Mouse (Mus musculus): Measurements from ENCODE around the gene Gtf2ird2. TPM values are rescaled to one million over a fixed set of nuclear protein-coding genes. Genes with fewer than 3 reads are reported as not detected.

Gene Gtf2ird2
- polyA plus RNA-seq, 1 experiment = 0.41 TPM

- peak; percentile 64; the same call in 1 of the 2 replicates for TF ChIP-seq GATA1 (IDR thresholded peaks at IDR 0.05; ENCODE audit: low read length)
- no peak for TF ChIP-seq TAL1 (IDR thresholded peaks at IDR 0.05; ENCODE audit: low read length)
- peak within 1 kb of the TSS; percentile 81 for H3K4me3 ChIP-seq (replicated peaks)
- peaks cover 17% of the 10 kb centered on the region for H3K36me3 ChIP-seq (ENCODE audit: control insufficient read depth)
- peaks cover 45% of the 10 kb centered on the region for H3K4me1 ChIP-seq (ENCODE audit: control insufficient read depth)
- H3K9me3 ChIP-seq (ENCODE audit: control insufficient read depth, low read length) = no peaks in the 10 kb centered on the region
- no peaks in the 10 kb centered on the region for H3K27me3 ChIP-seq (ENCODE audit: control insufficient read depth)
Observed at GRCm38 (mm10) chr5:134176169-134176881, 7.5 kb upstream of the Gtf2ird2 start, which contains the start of gene Rcc1l. TSS of gene Rcc1l (minus strand) at chr5:134176774.

GRCm38 (mm10) chr5:134178536-134178935 is 5.3 kb upstream of the Gtf2ird2 start:
- Histone ChIP-seq H3K27me3 (ENCODE audit: control insufficient read depth) (no peaks in the 10 kb centered on the region), H3K4me3 (replicated peaks) (no peak overlapping the region), H3K4me1 (ENCODE audit: control insufficient read depth) (peaks cover 60% of the 10 kb centered on the region), H3K36me3 (ENCODE audit: control insufficient read depth) (peaks cover 3% of the 10 kb centered on the region), H3K9me3 (ENCODE audit: control insufficient read depth, low read length) (no peaks in the 10 kb centered on the region)
- no peak for TF ChIP-seq TAL1 (IDR thresholded peaks at IDR 0.05; ENCODE audit: low read length)
- TF ChIP-seq GATA1 (IDR thresholded peaks at IDR 0.05; ENCODE audit: low read length) = no peak

- no peaks in the 10 kb centered on the region for H3K36me3 ChIP-seq (ENCODE audit: control insufficient read depth)
- peaks cover 59% of the 10 kb centered on the region for H3K4me1 ChIP-seq (ENCODE audit: control insufficient read depth)
- no peaks in the 10 kb centered on the region for H3K27me3 ChIP-seq (ENCODE audit: control insufficient read depth)
- no peak overlapping the region for H3K4me3 ChIP-seq (replicated peaks)
- TF ChIP-seq GATA1 (IDR thresholded peaks at IDR 0.05; ENCODE audit: low read length) (no peak), TAL1 (IDR thresholded peaks at IDR 0.05; ENCODE audit: low read length) (no peak)
- no peaks in the 10 kb centered on the region for H3K9me3 ChIP-seq (ENCODE audit: control insufficient read depth, low read length)
Observed at GRCm38 (mm10) chr5:134179871-134180270, 3.9 kb upstream of the Gtf2ird2 start.

- peaks cover 41% of the 10 kb centered on the region for H3K4me1 ChIP-seq (ENCODE audit: control insufficient read depth)
Observed at GRCm38 (mm10) chr5:134182172-134182571, 1.6 kb upstream of the Gtf2ird2 start.

GRCm38 (mm10) chr5:134182735-134183134 is 1.1 kb upstream of the Gtf2ird2 start:
- H3K27me3 ChIP-seq (ENCODE audit: control insufficient read depth) = no peaks in the 10 kb centered on the region
- peaks cover 41% of the 10 kb centered on the region for H3K4me1 ChIP-seq (ENCODE audit: control insufficient read depth)
- TF ChIP-seq GATA1 (IDR thresholded peaks at IDR 0.05; ENCODE audit: low read length) (no peak), TAL1 (IDR thresholded peaks at IDR 0.05; ENCODE audit: low read length) (no peak)
- peak overlapping the region; percentile 84 for H3K4me3 ChIP-seq (replicated peaks)
- H3K9me3 ChIP-seq (ENCODE audit: control insufficient read depth, low read length) = no peaks in the 10 kb centered on the region
- H3K36me3 ChIP-seq (ENCODE audit: control insufficient read depth) = no peaks in the 10 kb centered on the region

More at GRCm38 (mm10) chr5:134182172-134182571, 1.6 kb upstream of the Gtf2ird2 start:
- Histone ChIP-seq H3K27me3 (ENCODE audit: control insufficient read depth) (no peaks in the 10 kb centered on the region), H3K9me3 (ENCODE audit: control insufficient read depth, low read length) (no peaks in the 10 kb centered on the region), H3K36me3 (ENCODE audit: control insufficient read depth) (no peaks in the 10 kb centered on the region), H3K4me3 (replicated peaks) (no peak overlapping the region)
- no peak for TF ChIP-seq GATA1 (IDR thresholded peaks at IDR 0.05; ENCODE audit: low read length)
- TF ChIP-seq TAL1 (IDR thresholded peaks at IDR 0.05; ENCODE audit: low read length) = no peak

- Histone ChIP-seq H3K36me3 (ENCODE audit: control insufficient read depth) (no peaks in the 10 kb centered on the region), H3K4me3 (replicated peaks) (peak overlapping the region; percentile 84), H3K27me3 (ENCODE audit: control insufficient read depth) (no peaks in the 10 kb centered on the region), H3K9me3 (ENCODE audit: control insufficient read depth, low read length) (no peaks in the 10 kb centered on the region), H3K4me1 (ENCODE audit: control insufficient read depth) (peaks cover 39% of the 10 kb centered on the region)
- TF ChIP-seq GATA1 (IDR thresholded peaks at IDR 0.05; ENCODE audit: low read length) = no peak
- TF ChIP-seq TAL1 (IDR thresholded peaks at IDR 0.05; ENCODE audit: low read length) = no peak
Observed at GRCm38 (mm10) chr5:134183162-134183561, 657 bp upstream of the Gtf2ird2 start.

GRCm38 (mm10) chr5:134186059-134186458 is 2.2 kb downstream of the Gtf2ird2 start:
- Histone ChIP-seq H3K4me1 (ENCODE audit: control insufficient read depth) (peaks cover 22% of the 10 kb centered on the region), H3K4me3 (replicated peaks) (no peak overlapping the region), H3K36me3 (ENCODE audit: control insufficient read depth) (no peaks in the 10 kb centered on the region), H3K9me3 (ENCODE audit: control insufficient read depth, low read length) (no peaks in the 10 kb centered on the region), H3K27me3 (ENCODE audit: control insufficient read depth) (no peaks in the 10 kb centered on the region)
- TF ChIP-seq TAL1 (IDR thresholded peaks at IDR 0.05; ENCODE audit: low read length) (no peak), GATA1 (IDR thresholded peaks at IDR 0.05; ENCODE audit: low read length) (no peak)

GRCm38 (mm10) chr5:134186961-134187731 is 3.3 kb downstream of the Gtf2ird2 start:
- TF ChIP-seq GATA1 (IDR thresholded peaks at IDR 0.05; ENCODE audit: low read length) (no peak), TAL1 (IDR thresholded peaks at IDR 0.05; ENCODE audit: low read length) (no peak)
- Histone ChIP-seq H3K4me3 (replicated peaks) (no peak overlapping the region), H3K36me3 (ENCODE audit: control insufficient read depth) (no peaks in the 10 kb centered on the region), H3K27me3 (ENCODE audit: control insufficient read depth) (no peaks in the 10 kb centered on the region), H3K4me1 (ENCODE audit: control insufficient read depth) (peaks cover 20% of the 10 kb centered on the region), H3K9me3 (ENCODE audit: control insufficient read depth, low read length) (no peaks in the 10 kb centered on the region)

GRCm38 (mm10) chr5:134188571-134188970 is 4.8 kb downstream of the Gtf2ird2 start:
- TF ChIP-seq GATA1 (IDR thresholded peaks at IDR 0.05; ENCODE audit: low read length) (no peak), TAL1 (IDR thresholded peaks at IDR 0.05; ENCODE audit: low read length) (no peak)
- Histone ChIP-seq H3K9me3 (ENCODE audit: control insufficient read depth, low read length) (no peaks in the 10 kb centered on the region), H3K27me3 (ENCODE audit: control insufficient read depth) (no peaks in the 10 kb centered on the region), H3K4me3 (replicated peaks) (no peak overlapping the region), H3K4me1 (ENCODE audit: control insufficient read depth) (peaks cover 7% of the 10 kb centered on the region), H3K36me3 (ENCODE audit: control insufficient read depth) (peaks cover 3% of the 10 kb centered on the region)
